Mouse (Mus musculus) limb, embryonic 13.5 days (tissue): ENCODE data around the gene Myl6b. TPM values are rescaled to one million over a fixed set of nuclear protein-coding genes. Genes with fewer than 3 reads are reported as not detected.
"Not testable (repeated sequence)": the region's sequence is repeated elsewhere in the genome, so short reads cannot be mapped to it uniquely, and the experiment has no call there.

ENCODE experiments used
- ATAC-seq: fragments of 200-750 bp; cut with Nextera tagmentation; 2 replicates; pipeline ENCODE4 v1.8.0; 2017; ENCODE audit warnings: low read depth, moderate number of reproducible peaks, moderate TSS enrichment; ENCODE audit not compliant: low FRiP score
- H3K27ac ChIP-seq: fragments of 300-500 bp; sonication (generic); 2 replicates; pipeline ENCODE4 v1.5.1; 2015; ENCODE audit warnings: inconsistent platforms, mild to moderate bottlenecking, moderate library complexity
- H3K27me3 ChIP-seq: fragments of 300-500 bp; sonication (generic); 2 replicates; pipeline ENCODE4 v1.6.1; 2015; ENCODE audit warnings: mild to moderate bottlenecking, inconsistent platforms
- H3K36me3 ChIP-seq: fragments of 300-500 bp; sonication (generic); 2 replicates; pipeline ENCODE4 v1.6.1; 2015; ENCODE audit warnings: inconsistent platforms, mild to moderate bottlenecking, moderate library complexity
- H3K4me1 ChIP-seq: fragments of 300-500 bp; sonication (generic); 2 replicates; pipeline ENCODE4 v1.6.1; 2015; ENCODE audit warnings: inconsistent platforms
- H3K4me2 ChIP-seq: fragments of 300-500 bp; sonication (generic); replicated peaks from 2 replicates; pipeline ENCODE4 v1.6.1; 2015; ENCODE audit warnings: inconsistent platforms, mild to moderate bottlenecking, moderate library complexity
- H3K4me3 ChIP-seq: fragments of 300-500 bp; sonication (generic); 2 replicates; pipeline ENCODE4 v1.5.1; 2015; ENCODE audit warnings: moderate library complexity, mild to moderate bottlenecking, inconsistent platforms
- H3K9ac ChIP-seq: fragments of 300-500 bp; sonication (generic); 2 replicates; pipeline ENCODE4 v1.6.1; 2015; ENCODE audit warnings: mild to moderate bottlenecking, inconsistent platforms
- H3K9me3 ChIP-seq: fragments of 300-500 bp; sonication (generic); 2 replicates; pipeline ENCODE4 v1.6.1; 2016; ENCODE audit warnings: inconsistent platforms
- WGBS: fragments of 180-500 bp; shearing (Covaris S2); methylation state at CpG from one replicate; pipeline ENCODE4 v1.1.7; 2015; 5-methylcytosine and 5-hydroxymethylcytosine counted together
- polyA plus RNA-seq: library from polyadenylated mRNA; unstranded; fragments of >200 nt; fragmentation: Nextera tagmentation; extraction: Ambion mirVana; gene quantifications from 2 replicates; pipeline ENCODE4 v1.2.1, GENCODE M21; 2015

The Myl6b gene
- polyA plus RNA-seq, 1 experiment from 2014 or later = 4.7 TPM

GRCm38 (mm10) chr10:128511761-128512160, 13.3 kb upstream of the Myl6b start:
- Histone ChIP-seq H3K4me3 (no peak overlapping the region), H3K4me1 (no peaks in the 10 kb centered on the region), H3K9ac (no peak overlapping the region), H3K4me2 (no peak overlapping the region), H3K9me3 (no peaks in the 10 kb centered on the region), H3K27ac (no peak overlapping the region), H3K27me3 (peaks cover 20% of the 10 kb centered on the region), H3K36me3 (peaks cover 63% of the 10 kb centered on the region)
- no peak for ATAC-seq
- WGBS = 81% methylated on average over 12 of the region's 12 CpGs

- Histone ChIP-seq H3K4me2 (no peak overlapping the region), H3K9me3 (no peaks in the 10 kb centered on the region), H3K4me1 (no peaks in the 10 kb centered on the region), H3K27ac (no peak overlapping the region), H3K36me3 (peaks cover 57% of the 10 kb centered on the region), H3K27me3 (peaks cover 14% of the 10 kb centered on the region), H3K9ac (no peak overlapping the region), H3K4me3 (no peak overlapping the region)
- ATAC-seq = no peak
- WGBS = 86% methylated on average over 9 of the region's 9 CpGs
These were observed 12.7 kb upstream of the Myl6b start for GRCm38 (mm10) chr10:128511189-128511588.

GRCm38 (mm10) chr10:128510301-128510700, 11.8 kb upstream of the Myl6b start:
- no peak for ATAC-seq

GRCm38 (mm10) chr10:128509831-128510230, 11.3 kb upstream of the Myl6b start:
- Histone ChIP-seq H3K27ac (no peak overlapping the region), H3K27me3 (peaks cover under 1% of the 10 kb centered on the region; the same call in 1 of the 2 replicates), H3K9me3 (0 out of 2 replicates have a peak, but pooled peaks cover 2% of the 10 kb centered on the region), H3K4me2 (no peak overlapping the region), H3K4me1 (no peaks in the 10 kb centered on the region), H3K36me3 (peaks cover 47% of the 10 kb centered on the region), H3K4me3 (no peak overlapping the region), H3K9ac (no peak overlapping the region)
- no peak for ATAC-seq
- WGBS = 87% methylated on average over 4 of the region's 4 CpGs

More at GRCm38 (mm10) chr10:128510301-128510700, 11.8 kb upstream of the Myl6b start:
- Histone ChIP-seq H3K36me3 (peaks cover 52% of the 10 kb centered on the region), H3K9me3 (0 out of 2 replicates have a peak, but pooled peaks cover 2% of the 10 kb centered on the region), H3K4me2 (no peak overlapping the region), H3K27me3 (peaks cover 5% of the 10 kb centered on the region), H3K4me3 (no peak overlapping the region), H3K4me1 (no peaks in the 10 kb centered on the region), H3K9ac (no peak overlapping the region), H3K27ac (no peak overlapping the region)
- whole genome bisulfite sequencing = 82% methylated on average over 11 of the region's 11 CpGs

GRCm38 (mm10) chr10:128509203-128509602, 10.7 kb upstream of the Myl6b start:
- Histone ChIP-seq H3K27ac (no peak overlapping the region), H3K27me3 (no peaks in the 10 kb centered on the region), H3K4me1 (no peaks in the 10 kb centered on the region), H3K4me3 (no peak overlapping the region), H3K9me3 (0 out of 2 replicates have a peak, but pooled peaks cover 2% of the 10 kb centered on the region), H3K36me3 (peaks cover 47% of the 10 kb centered on the region), H3K9ac (no peak overlapping the region), H3K4me2 (no peak overlapping the region)
- WGBS = 85% methylated on average over 9 of the region's 9 CpGs
- ATAC-seq = no peak

- no peak overlapping the region for H3K27ac ChIP-seq
- H3K36me3 ChIP-seq = peaks cover 38% of the 10 kb centered on the region
- H3K4me2 ChIP-seq = no peak overlapping the region
- H3K9me3 ChIP-seq = 0 out of 2 replicates have a peak, but pooled peaks cover 2% of the 10 kb centered on the region
- no peak overlapping the region for H3K4me3 ChIP-seq
- ATAC-seq = no peak
- 73% methylated on average over 9 of the region's 9 CpGs for WGBS
- no peaks in the 10 kb centered on the region for H3K4me1 ChIP-seq
- H3K27me3 ChIP-seq = no peaks in the 10 kb centered on the region
- no peak overlapping the region for H3K9ac ChIP-seq
These were observed 9.8 kb upstream of the Myl6b start for GRCm38 (mm10) chr10:128508260-128508659.

- no peak overlapping the region for H3K9ac ChIP-seq
- 0 out of 2 replicates have a peak, but pooled peaks cover 2% of the 10 kb centered on the region for H3K9me3 ChIP-seq
- 94% methylated on average over 14 of the region's 14 CpGs for WGBS
- H3K4me2 ChIP-seq = no peak overlapping the region
- no peak for ATAC-seq
- no peaks in the 10 kb centered on the region for H3K27me3 ChIP-seq
- H3K4me3 ChIP-seq = no peak overlapping the region
- no peaks in the 10 kb centered on the region for H3K4me1 ChIP-seq
- H3K27ac ChIP-seq = no peak overlapping the region
- H3K36me3 ChIP-seq = peaks cover 23% of the 10 kb centered on the region
These were observed 7.5 kb upstream of the Myl6b start for GRCm38 (mm10) chr10:128505974-128506373.

- not testable (repeated sequence) for ATAC-seq
These were observed 6.8 kb upstream of the Myl6b start for GRCm38 (mm10) chr10:128505371-128505667.

GRCm38 (mm10) chr10:128504641-128505370, 6.3 kb upstream of the Myl6b start:
- Histone ChIP-seq H3K9ac (no peak overlapping the region), H3K4me2 (no peak overlapping the region), H3K27me3 (no peaks in the 10 kb centered on the region), H3K4me3 (no peak overlapping the region), H3K9me3 (0 out of 2 replicates have a peak, but pooled peaks cover 2% of the 10 kb centered on the region), H3K27ac (no peak overlapping the region), H3K36me3 (peaks cover 12% of the 10 kb centered on the region; the same call in 1 of the 2 replicates), H3K4me1 (0 out of 2 replicates have a peak, but pooled peaks cover under 1% of the 10 kb centered on the region)
- WGBS = 74% methylated on average over 9 of the region's 9 CpGs
- no peak for ATAC-seq

More at GRCm38 (mm10) chr10:128505371-128505667, 6.8 kb upstream of the Myl6b start:
- not testable (repeated sequence) for H3K9ac ChIP-seq, H3K9me3 ChIP-seq, H3K4me2 ChIP-seq, H3K4me3 ChIP-seq, H3K27ac ChIP-seq, H3K27me3 ChIP-seq, H3K4me1 ChIP-seq
- peaks cover 17% of the 10 kb centered on the region for H3K36me3 ChIP-seq
- 88% methylated on average over 5 of the region's 5 CpGs for WGBS

GRCm38 (mm10) chr10:128504012-128504411, 5.5 kb upstream of the Myl6b start:
- WGBS = 70% methylated on average over 3 of the region's 3 CpGs
- Histone ChIP-seq H3K4me3 (no peak overlapping the region), H3K4me1 (peaks cover 6% of the 10 kb centered on the region; the same call in 1 of the 2 replicates), H3K9me3 (0 out of 2 replicates have a peak, but pooled peaks cover 2% of the 10 kb centered on the region), H3K27ac (no peak overlapping the region), H3K27me3 (no peaks in the 10 kb centered on the region), H3K4me2 (no peak overlapping the region), H3K36me3 (peaks cover 4% of the 10 kb centered on the region; the same call in 1 of the 2 replicates), H3K9ac (no peak overlapping the region)
- ATAC-seq = no peak

- Histone ChIP-seq H3K27ac (no peak overlapping the region), H3K4me1 (peaks cover 6% of the 10 kb centered on the region; the same call in 1 of the 2 replicates), H3K9ac (no peak overlapping the region), H3K4me2 (no peak overlapping the region), H3K27me3 (no peaks in the 10 kb centered on the region), H3K4me3 (no peak overlapping the region), H3K36me3 (peaks cover 4% of the 10 kb centered on the region; the same call in 1 of the 2 replicates), H3K9me3 (0 out of 2 replicates have a peak, but pooled peaks cover 2% of the 10 kb centered on the region)
- WGBS = 66% methylated on average over 8 of the region's 8 CpGs
- ATAC-seq = no peak
These were observed 5.0 kb upstream of the Myl6b start for GRCm38 (mm10) chr10:128503532-128503931.

- H3K4me2 ChIP-seq = no peak overlapping the region
- H3K4me1 ChIP-seq = peaks cover 13% of the 10 kb centered on the region; the same call in 1 of the 2 replicates
- no peak for ATAC-seq
- WGBS = 75% methylated on average over 5 of the region's 5 CpGs
- H3K27me3 ChIP-seq = no peaks in the 10 kb centered on the region
- H3K4me3 ChIP-seq = no peak overlapping the region
- H3K9me3 ChIP-seq = 0 out of 2 replicates have a peak, but pooled peaks cover 2% of the 10 kb centered on the region
- H3K9ac ChIP-seq = 0 out of 2 replicates have a peak overlapping the region, but pooled peaks have one; percentile 19
- H3K27ac ChIP-seq = no peak overlapping the region
- H3K36me3 ChIP-seq = peaks cover 4% of the 10 kb centered on the region; the same call in 1 of the 2 replicates
These were observed 3.9 kb upstream of the Myl6b start for GRCm38 (mm10) chr10:128502341-128502740.
